Mouse (Mus musculus) liver, adult 2 months (tissue): ENCODE measurements at regions not wholly inside any gene's neighbourhood (a gene's known extent, or its start where the extent isn't known, plus 50 kb on each side); places are given as distances from the start of the nearest gene placed in this dataset.

Source experiments
- CTCF ChIP-seq: fragments of 200-500 bp; IDR thresholded peaks from 2 replicates; pipeline ENCODE4 v1.5.1; 2011; ENCODE audit warnings: low read depth, low read length, control low read depth
- POLR2A ChIP-seq: fragments of 200-500 bp; IDR thresholded peaks from 2 replicates; pipeline ENCODE4 v1.6.1; 2011; ENCODE audit warnings: low read length, control low read depth; ENCODE audit not compliant: insufficient read depth; ENCODE audit errors: extremely low read depth

- TF ChIP-seq CTCF, result no peak
- TF ChIP-seq POLR2A, result no peak
Observed at GRCm38 (mm10) chr10:118923473-118924185, 53.6 kb upstream of the Dyrk2 start.
